Comparison of ENCODE assay signal across 7 mouse cellular contexts in the genomic region with DNA sequence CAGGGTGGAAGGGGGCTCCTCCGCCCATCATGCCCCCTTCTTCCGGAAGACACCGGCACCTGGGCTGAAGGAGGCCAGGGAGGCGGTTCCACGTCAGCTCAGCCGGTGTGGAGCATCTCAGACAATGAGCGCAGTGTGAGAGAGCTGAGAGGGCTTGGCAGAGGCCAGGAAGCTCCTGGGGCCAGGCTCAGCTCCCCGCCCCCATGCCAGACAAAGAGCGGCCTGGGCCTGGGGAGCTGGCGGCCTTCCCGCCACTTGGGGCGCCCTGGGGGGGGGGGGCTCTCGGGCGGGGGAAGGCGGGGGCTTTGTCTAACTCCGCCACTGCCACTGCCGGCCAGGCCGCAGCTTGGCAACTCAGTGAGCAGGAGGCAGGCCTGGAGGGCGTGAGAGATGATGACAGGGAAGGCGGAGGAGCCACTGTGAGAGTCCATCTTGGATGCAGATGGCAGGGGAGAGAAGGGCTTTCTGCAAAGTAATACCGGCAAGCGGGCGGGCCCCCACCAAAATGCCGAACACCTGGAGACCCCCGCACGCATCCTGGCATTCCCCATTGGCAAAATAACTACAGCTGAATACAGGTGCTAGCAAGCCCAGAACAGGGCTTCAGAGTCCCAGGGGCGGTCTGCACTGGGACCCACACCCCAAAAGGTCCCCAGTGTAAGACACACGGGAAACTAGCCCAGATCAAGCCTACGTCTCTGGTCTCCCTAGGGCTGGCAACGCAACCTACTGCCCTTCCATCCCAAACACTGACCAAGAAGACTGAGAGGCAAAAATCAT. TPM values are rescaled to one million over a fixed set of nuclear protein-coding genes. Genes with fewer than 3 reads are reported as not detected.
DNase-seq lines count a peak whose midpoint lies in the region; ATAC-seq lines count a peak whose summit lies in the region.

No protein-coding gene starts in this region.

- peaks cover 13% of the 10 kb centered on the region for H3K36me3 ChIP-seq in intestine, embryonic 16.5 days (ENCODE audit: control insufficient read depth, insufficient read depth, low read length)
- peaks cover 17% of the 10 kb centered on the region for H3K36me3 ChIP-seq in limb, embryonic 11.5 days (ENCODE audit: control insufficient read depth, insufficient read depth, low read length)
- peaks cover 24% of the 10 kb centered on the region for H3K36me3 ChIP-seq in midbrain, embryonic 13.5 days

- DNase-seq in adrenal gland, adult 8-10 months = peak; percentile 73
- peak; percentile 94 for DNase-seq in embryo, embryonic 9.5 days (ENCODE audit: extremely low spot score)
- peak; percentile 88 for DNase-seq in limb, embryonic 11.5 days (ENCODE audit: low spot score)
- DNase-seq in spleen, adult 12 weeks (ENCODE audit: low spot score) = peak; percentile 17

- peak overlapping the region; percentile 99 for H3K9ac ChIP-seq in intestine, embryonic 16.5 days (ENCODE audit: low read depth, low read length)
- H3K9ac ChIP-seq in limb, embryonic 11.5 days (ENCODE audit: low read length) = peak overlapping the region; percentile 100
- peak overlapping the region; percentile 99 for H3K9ac ChIP-seq in midbrain, embryonic 13.5 days (replicated peaks)

- WGBS in intestine, embryonic 16.5 days = 1% methylated on average over 29 of the region's 30 CpGs
- WGBS in limb, embryonic 11.5 days = under 1% methylated on average over 27 of the region's 30 CpGs
- WGBS in midbrain, embryonic 13.5 days = under 1% methylated on average over 29 of the region's 30 CpGs

- H3K4me1 ChIP-seq in intestine, embryonic 16.5 days (ENCODE audit: control insufficient read depth, insufficient read depth, low read length) = peaks cover 20% of the 10 kb centered on the region
- H3K4me1 ChIP-seq in limb, embryonic 11.5 days (ENCODE audit: control insufficient read depth, insufficient read depth, low read length) = peaks cover 19% of the 10 kb centered on the region
- peaks cover 48% of the 10 kb centered on the region for H3K4me1 ChIP-seq in midbrain, embryonic 13.5 days (replicated peaks)

- peak overlapping the region; percentile 96 for H3K4me2 ChIP-seq in intestine, embryonic 16.5 days (ENCODE audit: low read depth, low read length)
- peak overlapping the region; percentile 95 for H3K4me2 ChIP-seq in limb, embryonic 11.5 days (ENCODE audit: low read depth, severe bottlenecking)
- H3K4me2 ChIP-seq in midbrain, embryonic 13.5 days (replicated peaks) = peak overlapping the region; percentile 95

- no peaks in the 10 kb centered on the region for H3K27me3 ChIP-seq in intestine, embryonic 16.5 days (replicated peaks; ENCODE audit: control insufficient read depth, insufficient read depth, low read length)
- no peaks in the 10 kb centered on the region for H3K27me3 ChIP-seq in limb, embryonic 11.5 days (ENCODE audit: control insufficient read depth, insufficient read depth, low read length)
- no peaks in the 10 kb centered on the region for H3K27me3 ChIP-seq in midbrain, embryonic 13.5 days

- H3K27ac ChIP-seq in intestine, embryonic 16.5 days (ENCODE audit: low read length) = peak overlapping the region; percentile 96
- H3K27ac ChIP-seq in limb, embryonic 11.5 days (replicated peaks; ENCODE audit: low read depth, low read length) = peak overlapping the region; percentile 99
- peak overlapping the region; percentile 99 for H3K27ac ChIP-seq in midbrain, embryonic 13.5 days

- ATAC-seq in granulocyte monocyte progenitor cell, adult 5-6 weeks (replicated peaks; ENCODE audit: poor library complexity, severe bottlenecking) = peak; percentile 60
- peak; percentile 89 for ATAC-seq in intestine, embryonic 16.5 days
- peak; percentile 88 for ATAC-seq in limb, embryonic 11.5 days (ENCODE audit: insufficient number of reproducible peaks, low FRiP score, low TSS enrichment, low read depth)
- peak; percentile 92 for ATAC-seq in midbrain, embryonic 13.5 days

- no peaks in the 10 kb centered on the region for H3K9me3 ChIP-seq in intestine, embryonic 16.5 days (ENCODE audit: control insufficient read depth, low read length)
- no peaks in the 10 kb centered on the region for H3K9me3 ChIP-seq in limb, embryonic 11.5 days (ENCODE audit: control insufficient read depth, low read length)
- H3K9me3 ChIP-seq in midbrain, embryonic 13.5 days = no peaks in the 10 kb centered on the region

- peak overlapping the region; percentile 90 for H3K4me3 ChIP-seq in intestine, embryonic 16.5 days (ENCODE audit: low read length)
- H3K4me3 ChIP-seq in limb, embryonic 11.5 days (ENCODE audit: low read depth, low read length) = peak overlapping the region; percentile 100
- peak overlapping the region; percentile 94 for H3K4me3 ChIP-seq in midbrain, embryonic 13.5 days (replicated peaks)

RNA-seq across cellular contexts. Expression of gene Cdk2ap1, which starts 10.6 kb away (rescaled TPM):
- total RNA-seq in adrenal gland, adult 8-10 months (2022) = 100 to 1,000 TPM; 125 to 175 (median 144) TPM
- total RNA-seq in granulocyte monocyte progenitor cell, adult 5-6 weeks (2014; fragmentation: Nextera tagmentation) = 268 and 302 TPM in 2 replicates
- total RNA-seq in granulocyte monocyte progenitor cell, adult 5-6 weeks (2017) = 157 and 185 TPM in 2 replicates
- 17.8 and 21.1 TPM in 2 replicates for polyA plus RNA-seq in intestine, embryonic 16.5 days (2015; fragmentation: Nextera tagmentation; extraction: Ambion mirVana)
- 300 and 440 TPM in 2 replicates for polyA plus RNA-seq in limb, embryonic 11.5 days (2014; fragmentation: Nextera tagmentation; extraction: Ambion mirVana)
- polyA plus RNA-seq in midbrain, embryonic 13.5 days (2015; fragmentation: Nextera tagmentation; extraction: Ambion mirVana) = 78.7 and 82.5 TPM in 2 replicates

RNA-seq across cellular contexts. Expression of gene 2810006K23Rik, which starts 24.4 kb away (rescaled TPM):
- 10 to 100 TPM; 14.8 to 19.7 (median 15.9) TPM for total RNA-seq in adrenal gland, adult 8-10 months (2022)
- 11.3 and 15.5 TPM in 2 replicates for total RNA-seq in granulocyte monocyte progenitor cell, adult 5-6 weeks (2014; fragmentation: Nextera tagmentation)
- 16.8 and 21.7 TPM in 2 replicates for total RNA-seq in granulocyte monocyte progenitor cell, adult 5-6 weeks (2017)
- polyA plus RNA-seq in intestine, embryonic 16.5 days (2015; fragmentation: Nextera tagmentation; extraction: Ambion mirVana) = 13.6 and 14.9 TPM in 2 replicates
- 14.0 and 17.6 TPM in 2 replicates for polyA plus RNA-seq in limb, embryonic 11.5 days (2014; fragmentation: Nextera tagmentation; extraction: Ambion mirVana)
- polyA plus RNA-seq in midbrain, embryonic 13.5 days (2015; fragmentation: Nextera tagmentation; extraction: Ambion mirVana) = 15.9 and 16.7 TPM in 2 replicates

RNA-seq across cellular contexts. Expression of gene Mphosph9, which starts 24.6 kb away (rescaled TPM):
- total RNA-seq in adrenal gland, adult 8-10 months (2022) = 10 to 100 TPM in 2 of 4 experiments, 1 to 10 TPM in 2; 9.3 to 17.8 (median 12.9) TPM
- 15.9 and 20.8 TPM in 2 replicates for total RNA-seq in granulocyte monocyte progenitor cell, adult 5-6 weeks (2014; fragmentation: Nextera tagmentation)
- 20.0 and 20.4 TPM in 2 replicates for total RNA-seq in granulocyte monocyte progenitor cell, adult 5-6 weeks (2017)
- 5.6 and 6.6 TPM in 2 replicates for polyA plus RNA-seq in intestine, embryonic 16.5 days (2015; fragmentation: Nextera tagmentation; extraction: Ambion mirVana)
- polyA plus RNA-seq in limb, embryonic 11.5 days (2014; fragmentation: Nextera tagmentation; extraction: Ambion mirVana) = 18.1 and 18.3 TPM in 2 replicates
- polyA plus RNA-seq in midbrain, embryonic 13.5 days (2015; fragmentation: Nextera tagmentation; extraction: Ambion mirVana) = 15.4 and 16.5 TPM in 2 replicates

Comparison
In these comparisons a context has a peak if more than half of its experiments do, and no peak if none do; other contexts are left out.
1. Peak in every context shown above with its lines: DNase-seq, ATAC-seq, H3K4me3 ChIP-seq and H3K27ac ChIP-seq.
2. DNase-seq: peak in every context shown above with its lines; median percentile 94 in embryo, embryonic 9.5 days; 88 in limb, embryonic 11.5 days; 73 in adrenal gland, adult 8-10 months; 17 in spleen, adult 12 weeks.